Mouse (Mus musculus): ENCODE data around the gene Dnaic2.

Gene Dnaic2

DNA sequence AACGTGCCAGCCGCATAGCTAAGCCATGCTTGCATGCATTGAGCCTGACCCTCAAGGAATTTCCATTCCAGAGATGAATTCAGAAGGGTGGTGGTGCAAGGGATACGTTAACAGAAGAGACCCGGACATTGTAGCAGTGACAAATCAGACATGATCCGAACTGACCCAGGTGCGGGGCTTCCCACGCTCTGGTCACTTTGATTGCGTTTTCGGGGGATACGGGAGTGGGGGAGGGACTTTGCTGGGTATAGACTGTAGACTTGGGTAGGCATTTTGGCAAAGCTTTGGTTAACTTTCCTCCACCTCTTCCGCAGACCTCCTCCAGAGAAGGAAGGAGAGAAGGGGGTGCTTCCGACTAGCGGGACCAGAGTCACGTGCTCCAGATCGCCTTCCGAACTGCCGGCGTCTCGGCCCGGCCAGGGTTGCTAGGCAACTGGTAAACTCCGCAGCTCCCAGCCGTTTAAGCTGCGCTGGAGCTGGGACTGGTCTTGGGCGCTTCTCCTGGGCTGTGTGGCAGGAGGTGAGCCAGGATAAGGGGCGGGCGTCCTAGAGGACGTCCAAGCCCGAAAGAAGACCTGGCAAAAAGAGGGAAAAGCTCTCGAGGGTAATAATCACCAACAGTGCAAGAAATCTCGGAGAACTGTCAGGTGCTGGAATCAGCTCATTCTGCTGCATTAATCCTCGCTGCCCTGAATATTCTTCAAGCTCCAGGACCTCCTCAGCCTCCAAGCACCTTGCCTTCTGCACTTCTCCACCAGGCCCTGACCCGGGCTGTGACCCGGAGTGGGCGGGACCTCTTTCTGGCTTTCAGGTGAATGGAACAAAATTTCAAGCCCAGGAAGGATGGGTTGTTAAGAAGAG is at the start of gene Dnaic2:
Gene Dnaic2, plus strand, starts transcription at position 444 of the 861 bp plus-strand sequence.
- DNase-seq (ENCODE audit: low read depth, low spot score): peak; percentile 79

DNA sequence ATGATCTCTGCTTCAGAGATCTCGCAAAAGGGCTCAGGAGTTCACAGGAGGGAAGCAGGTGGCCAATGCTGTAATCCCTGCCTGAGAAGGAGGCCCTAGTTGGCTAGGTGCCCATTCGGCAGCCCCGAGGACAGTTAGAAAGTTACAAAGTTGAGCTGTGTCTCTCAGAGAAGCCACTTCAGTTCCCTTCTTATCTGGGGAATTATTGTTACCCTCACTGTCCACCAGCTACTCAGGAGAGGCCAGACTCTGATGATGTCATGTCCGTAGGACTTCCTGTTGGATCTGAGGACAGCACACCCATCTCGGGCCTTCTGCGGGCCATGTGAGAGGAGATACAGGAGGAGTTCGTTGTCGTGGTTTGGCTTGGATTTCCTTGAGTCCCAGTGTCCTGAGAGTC is 47.6 kb upstream of the Dnaic2 start:
- no peak for DNase-seq (ENCODE audit: low read depth, low spot score)

GRCm38 (mm10) chr11:114680291-114680690 is 46.9 kb upstream of the Dnaic2 start:
- DNase-seq (ENCODE audit: low read depth, low spot score): no peak

DNA sequence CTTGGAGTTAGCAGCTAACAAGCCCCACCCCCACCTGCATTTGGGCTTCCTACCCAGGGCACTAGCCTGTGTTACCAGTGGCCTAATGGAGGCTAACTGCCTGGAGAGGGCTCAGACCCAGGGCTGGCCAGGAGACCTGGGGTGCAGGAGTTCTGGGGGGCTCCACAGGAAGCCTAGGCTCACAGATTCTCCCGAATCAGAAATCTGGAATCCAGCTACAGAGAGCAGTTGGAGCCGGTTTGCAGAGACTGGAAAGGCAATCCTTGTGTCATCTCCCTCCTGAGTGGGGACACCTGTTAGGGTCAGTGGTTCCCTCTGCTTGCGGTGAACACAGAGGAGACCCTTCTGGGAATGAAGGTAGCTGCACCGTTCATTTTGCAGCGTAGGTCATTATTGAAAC is 46.2 kb upstream of the Dnaic2 start:
- DNase-seq (ENCODE audit: low read depth, low spot score): no peak

- no peak for DNase-seq (ENCODE audit: low read depth, low spot score)
Observed at GRCm38 (mm10) chr11:114682321-114682900, 44.8 kb upstream of the Dnaic2 start.

DNA sequence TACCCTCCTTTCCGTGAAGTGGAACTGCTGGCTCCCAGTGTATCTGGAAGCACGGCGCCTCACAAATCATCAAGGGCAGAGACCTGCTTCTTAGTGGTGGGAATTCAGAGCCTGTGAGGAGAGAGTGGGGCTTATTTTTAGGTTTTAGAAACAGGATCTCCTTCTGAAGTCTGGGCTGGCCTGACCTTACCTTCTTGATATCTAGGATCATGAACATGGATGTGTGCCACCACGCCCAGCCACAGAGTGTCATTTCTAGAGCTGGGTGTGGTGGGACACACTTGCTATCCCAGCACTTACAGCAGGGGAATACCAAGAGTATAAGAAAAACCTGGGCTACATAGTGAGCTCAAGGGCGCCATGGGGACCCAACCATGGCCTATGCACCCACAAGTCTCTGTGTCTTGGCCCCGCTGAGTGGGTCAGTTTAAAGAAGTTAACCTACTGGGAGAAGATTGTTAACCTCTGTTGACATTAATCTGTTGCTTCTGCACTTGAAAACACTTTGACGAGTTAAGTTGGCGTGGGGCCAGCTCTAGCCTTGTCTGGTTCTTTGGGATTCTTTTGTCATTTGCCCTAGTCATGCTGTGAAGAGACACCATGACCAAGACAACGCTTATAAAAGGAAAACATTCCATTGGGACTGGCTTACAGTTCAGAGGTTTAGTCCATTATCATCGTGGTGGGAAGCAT is 44.0 kb upstream of the Dnaic2 start:
- DNase-seq (ENCODE audit: low read depth, low spot score): no peak

DNA sequence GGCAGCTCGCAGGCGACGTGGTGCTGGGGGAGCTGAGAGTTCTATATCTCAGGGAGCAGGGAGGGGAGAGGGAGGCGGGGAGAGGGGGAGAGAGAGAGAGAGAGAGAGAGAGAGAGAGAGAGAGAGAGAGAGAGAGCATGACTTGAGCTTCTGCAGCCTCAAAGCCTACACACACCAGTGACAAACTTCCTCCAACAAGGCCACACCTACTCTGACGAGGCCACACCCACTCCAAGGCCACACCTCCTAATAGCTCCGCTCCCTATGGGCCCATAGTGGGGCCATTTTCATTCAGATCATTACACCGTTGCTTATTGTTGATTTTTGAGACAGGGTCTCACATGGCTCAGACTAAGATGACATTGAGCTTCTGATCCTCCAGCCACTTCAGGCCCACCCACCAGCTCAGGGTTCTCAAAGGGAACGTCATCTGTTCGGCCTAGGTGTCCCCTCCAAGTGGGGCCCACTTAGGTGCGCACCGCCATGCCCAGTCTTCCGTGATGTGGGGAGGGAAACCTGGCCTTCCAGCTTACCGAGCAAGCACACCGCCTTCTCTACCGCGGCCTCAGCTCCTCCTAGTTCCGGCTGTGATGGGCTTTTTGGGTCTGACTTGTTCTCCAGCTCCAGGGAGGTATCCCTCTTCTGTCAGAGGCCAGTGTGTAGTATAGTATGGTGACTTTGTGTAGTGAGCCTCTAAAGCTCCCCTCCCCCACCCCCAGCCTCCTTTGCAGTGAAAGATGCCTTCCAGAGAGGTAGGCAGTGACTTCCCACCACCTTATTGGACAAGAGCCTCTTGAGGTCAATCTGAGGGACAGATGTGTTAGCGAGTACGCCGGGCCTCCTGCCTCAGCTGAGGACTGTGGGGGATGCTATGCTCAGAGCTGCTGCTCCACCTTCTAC is 43.2 kb upstream of the Dnaic2 start:
- no peak for DNase-seq (ENCODE audit: low read depth, low spot score)

GRCm38 (mm10) chr11:114684627-114685373 is 42.4 kb upstream of the Dnaic2 start:
- DNase-seq (ENCODE audit: low read depth, low spot score): no peak

DNA sequence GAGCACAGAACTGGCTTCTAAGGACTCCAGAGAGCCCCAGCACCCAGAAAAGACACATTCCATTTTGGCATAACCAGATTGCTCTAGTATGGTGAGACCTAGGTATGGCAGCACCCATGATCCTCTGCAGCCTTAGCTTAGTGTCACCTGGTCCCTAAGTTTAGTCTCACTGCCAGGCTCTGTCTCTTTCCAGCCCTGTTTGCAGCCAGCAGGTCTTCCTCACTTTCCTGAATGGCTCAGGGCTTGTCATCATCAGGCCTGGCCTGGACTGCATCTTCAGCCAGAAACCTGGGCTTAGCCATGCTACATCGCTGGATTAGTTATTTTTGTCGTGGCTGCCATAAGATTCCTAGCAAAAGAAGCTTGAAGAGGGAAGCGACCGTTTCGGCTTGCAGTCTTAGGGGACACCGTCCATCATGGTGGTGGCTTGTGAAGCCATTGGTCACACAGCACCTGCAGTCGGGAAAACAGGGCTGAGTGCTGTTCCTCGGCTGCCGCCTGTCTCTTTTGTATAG is 41.6 kb upstream of the Dnaic2 start:
- DNase-seq (ENCODE audit: low read depth, low spot score): no peak

DNA sequence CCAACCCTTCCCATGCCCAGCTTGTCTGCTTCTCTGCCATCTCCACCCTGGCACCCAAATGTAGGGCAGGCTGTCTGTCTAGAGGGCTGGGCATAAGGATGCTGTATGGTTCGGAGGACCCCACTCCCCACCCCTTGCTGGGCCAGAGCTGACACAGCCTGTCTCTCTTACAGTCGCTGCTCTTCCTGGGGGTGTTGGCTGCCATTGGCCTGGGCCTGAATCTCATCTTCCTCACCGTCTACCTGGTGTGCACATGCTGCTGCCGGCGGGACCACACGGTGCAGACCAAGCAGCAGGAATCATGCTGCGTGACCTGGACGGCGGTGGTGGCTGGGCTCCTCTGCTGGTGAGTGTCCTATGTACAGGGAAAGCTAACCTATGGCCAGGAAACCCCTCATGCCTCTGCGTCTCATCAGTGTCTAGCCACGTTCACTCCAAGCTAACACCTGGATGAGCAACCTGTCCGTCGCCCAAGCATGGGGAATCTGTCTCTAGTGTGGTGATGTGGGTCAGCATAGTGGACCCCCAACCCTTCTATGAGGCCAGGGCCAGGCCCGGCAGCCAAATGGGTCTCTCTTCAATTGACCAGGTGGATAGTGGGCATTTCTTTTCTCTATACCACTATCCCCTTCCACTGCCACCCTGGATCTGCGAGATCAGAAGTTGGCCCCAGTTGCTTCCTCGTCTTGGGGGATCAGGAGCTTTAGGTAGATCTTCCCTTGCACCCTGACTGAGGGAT is 40.8 kb upstream of the Dnaic2 start:
- DNase-seq (ENCODE audit: low read depth, low spot score): no peak

- no peak for DNase-seq (ENCODE audit: low read depth, low spot score)
Observed at GRCm38 (mm10) chr11:114687574-114688188, 39.5 kb upstream of the Dnaic2 start.

GRCm38 (mm10) chr11:114688729-114689128 is 38.5 kb upstream of the Dnaic2 start:
- no peak for DNase-seq (ENCODE audit: low read depth, low spot score)

- no peak for DNase-seq (ENCODE audit: low read depth, low spot score)
Observed at GRCm38 (mm10) chr11:114690192-114690591, 37.0 kb upstream of the Dnaic2 start.

- DNase-seq (ENCODE audit: low read depth, low spot score): no peak
Observed at GRCm38 (mm10) chr11:114691454-114692182, 35.6 kb upstream of the Dnaic2 start.

DNA sequence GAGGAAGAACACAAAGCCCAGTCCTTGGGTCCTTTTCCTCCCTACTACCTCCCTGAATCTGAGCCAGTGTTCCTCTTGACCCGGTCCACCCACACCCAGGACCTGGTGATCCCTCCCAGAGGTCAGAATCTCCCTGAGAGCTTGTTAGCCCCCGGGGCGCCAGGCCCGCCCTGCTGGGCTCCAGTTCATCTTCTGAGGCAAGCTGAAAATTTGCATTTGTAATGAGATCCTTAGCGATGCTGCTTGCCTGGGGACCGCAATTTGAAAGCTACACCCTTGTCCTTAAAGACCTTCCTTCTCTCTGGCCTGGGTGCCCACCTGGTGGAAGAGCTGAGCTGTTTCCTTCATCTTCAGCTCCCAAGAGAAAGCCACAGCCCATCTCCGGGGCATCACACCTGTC is 34.6 kb upstream of the Dnaic2 start:
- DNase-seq (ENCODE audit: low read depth, low spot score): no peak

GRCm38 (mm10) chr11:114693456-114693855 is 33.8 kb upstream of the Dnaic2 start:
- DNase-seq (ENCODE audit: low read depth, low spot score): no peak

- no peak for DNase-seq (ENCODE audit: low read depth, low spot score)
Observed at GRCm38 (mm10) chr11:114694451-114694850, 32.8 kb upstream of the Dnaic2 start.

DNA sequence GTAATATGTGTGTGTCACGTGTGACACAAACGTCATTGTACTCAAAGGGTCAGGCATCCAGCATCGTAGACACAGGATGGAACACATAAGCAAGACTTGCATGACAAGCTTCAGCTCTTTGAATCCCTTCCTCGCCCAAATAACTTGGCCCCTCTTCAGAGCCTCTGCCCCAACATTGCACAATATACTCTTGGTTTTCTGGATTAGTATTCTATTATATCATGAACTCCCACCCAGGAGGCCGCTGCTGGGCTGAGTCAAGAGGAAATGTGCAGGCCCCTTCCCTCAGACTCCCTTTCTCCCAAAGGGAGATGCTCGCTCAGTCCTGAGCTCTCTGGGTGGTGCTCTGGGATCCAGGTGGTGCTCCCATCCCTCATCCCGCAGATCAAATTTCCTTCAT is 28.7 kb upstream of the Dnaic2 start:
- no peak for DNase-seq (ENCODE audit: low read depth, low spot score)

DNA sequence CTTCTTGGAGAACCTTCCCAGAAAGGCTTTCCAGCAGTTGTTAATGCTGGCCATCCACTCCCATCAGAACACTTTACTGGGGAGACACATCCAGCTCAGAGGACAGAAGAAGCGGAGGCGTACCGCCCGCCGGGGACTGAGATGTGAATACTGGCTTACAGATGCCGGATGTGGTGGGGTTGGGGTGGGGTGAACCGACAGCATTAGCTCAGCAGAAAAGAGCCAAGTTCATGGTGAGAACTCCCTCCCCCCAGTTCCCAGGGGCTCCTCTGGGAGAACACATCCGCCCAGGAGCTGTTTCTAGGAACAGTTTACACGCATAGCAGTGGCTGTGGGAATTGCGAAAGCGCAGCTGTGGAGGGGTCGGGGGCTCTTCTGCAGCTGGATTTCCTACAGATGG is 27.7 kb upstream of the Dnaic2 start:
- no peak for DNase-seq (ENCODE audit: low read depth, low spot score)

All from WW6 (cell line).